Mouse (Mus musculus) E14TG2a.4 (cell line): ENCODE measurements around the gene Psapl1.

ENCODE experiments used
- H3K27me3 ChIP-seq: 2 replicates; pipeline ENCODE4 v1.6.1; 2014; ENCODE audit warnings: low read length, control low read depth; ENCODE audit not compliant: insufficient read depth
- H3K36me3 ChIP-seq: 2 replicates; pipeline ENCODE4 v1.6.1; 2014; ENCODE audit warnings: low read length, control low read depth; ENCODE audit not compliant: insufficient read depth
- H3K4me1 ChIP-seq: replicated peaks from 2 replicates; pipeline ENCODE4 v1.6.1; 2014; ENCODE audit warnings: low read depth, low read length, control low read depth
- H3K4me3 ChIP-seq: replicated peaks from 2 replicates; pipeline ENCODE4 v1.5.1; 2014; ENCODE audit warnings: mild to moderate bottlenecking, low read length
- H3K9me3 ChIP-seq: 2 replicates; pipeline ENCODE4 v1.6.1; 2014; ENCODE audit warnings: low read length, control low read depth
- CTCF ChIP-seq: conservative IDR thresholded peaks from 2 replicates; pipeline ENCODE4 v1.5.1; 2014; ENCODE audit warnings: low read length
- NANOG ChIP-seq: IDR thresholded peaks from 2 replicates; pipeline ENCODE4 v1.6.1; 2014; ENCODE audit warnings: borderline replicate concordance, low read length, mixed read lengths
- POU5F1 ChIP-seq: IDR thresholded peaks from 2 replicates; pipeline ENCODE4 v1.6.1; 2014; ENCODE audit warnings: low read length, borderline replicate concordance

The Psapl1 gene

DNA sequence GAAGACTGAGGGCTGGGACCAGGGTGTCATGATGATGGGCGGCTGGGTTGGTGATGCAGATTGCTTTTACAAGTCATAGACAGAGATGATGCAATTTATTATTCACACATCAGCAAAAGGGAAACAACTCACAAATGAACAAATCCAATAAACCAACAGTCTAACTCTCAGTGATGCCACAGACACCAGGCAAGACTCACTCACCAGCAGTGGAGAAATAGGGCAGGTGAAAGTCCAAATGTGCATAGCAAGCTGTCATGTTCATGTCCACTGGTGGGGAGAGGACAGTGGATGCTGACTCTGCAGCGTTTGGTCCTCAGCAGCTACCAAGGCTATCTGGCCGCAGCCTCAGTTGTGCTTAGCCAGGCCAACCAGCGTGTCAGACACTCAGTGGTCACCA lies 26.9 kb upstream of the Psapl1 start:
- Histone ChIP-seq H3K27me3 (no peaks in the 10 kb centered on the region), H3K9me3 (no peaks in the 10 kb centered on the region), H3K4me1 (no peaks in the 10 kb centered on the region), H3K4me3 (no peak overlapping the region), H3K36me3 (no peaks in the 10 kb centered on the region)
- no peak for TF ChIP-seq CTCF

GRCm38 (mm10) chr5:36178215-36178614 lies 25.6 kb upstream of the Psapl1 start:
- Histone ChIP-seq H3K27me3 (no peaks in the 10 kb centered on the region), H3K4me1 (no peaks in the 10 kb centered on the region), H3K9me3 (no peaks in the 10 kb centered on the region), H3K4me3 (no peak overlapping the region), H3K36me3 (no peaks in the 10 kb centered on the region)
- no peak for TF ChIP-seq CTCF

GRCm38 (mm10) chr5:36178785-36179184 lies 25.0 kb upstream of the Psapl1 start:
- Histone ChIP-seq H3K36me3 (no peaks in the 10 kb centered on the region), H3K4me1 (no peaks in the 10 kb centered on the region), H3K9me3 (no peaks in the 10 kb centered on the region), H3K27me3 (no peaks in the 10 kb centered on the region), H3K4me3 (no peak overlapping the region)
- TF ChIP-seq NANOG = no peak
- TF ChIP-seq POU5F1 = no peak
- no peak for TF ChIP-seq CTCF

- H3K4me3 ChIP-seq = no peak overlapping the region
- H3K4me1 ChIP-seq = no peaks in the 10 kb centered on the region
- TF ChIP-seq CTCF = no peak
- no peak for TF ChIP-seq NANOG
- TF ChIP-seq POU5F1 = no peak
- H3K36me3 ChIP-seq = no peaks in the 10 kb centered on the region
- no peaks in the 10 kb centered on the region for H3K9me3 ChIP-seq
- H3K27me3 ChIP-seq = no peaks in the 10 kb centered on the region
These were observed 24.1 kb upstream of the Psapl1 start for GRCm38 (mm10) chr5:36179708-36180107.

GRCm38 (mm10) chr5:36182326-36182725 lies 21.5 kb upstream of the Psapl1 start:
- Histone ChIP-seq H3K27me3 (no peaks in the 10 kb centered on the region), H3K4me3 (no peak overlapping the region), H3K4me1 (no peaks in the 10 kb centered on the region), H3K9me3 (no peaks in the 10 kb centered on the region), H3K36me3 (no peaks in the 10 kb centered on the region)
- TF ChIP-seq NANOG (no peak), CTCF (no peak), POU5F1 (no peak)

DNA sequence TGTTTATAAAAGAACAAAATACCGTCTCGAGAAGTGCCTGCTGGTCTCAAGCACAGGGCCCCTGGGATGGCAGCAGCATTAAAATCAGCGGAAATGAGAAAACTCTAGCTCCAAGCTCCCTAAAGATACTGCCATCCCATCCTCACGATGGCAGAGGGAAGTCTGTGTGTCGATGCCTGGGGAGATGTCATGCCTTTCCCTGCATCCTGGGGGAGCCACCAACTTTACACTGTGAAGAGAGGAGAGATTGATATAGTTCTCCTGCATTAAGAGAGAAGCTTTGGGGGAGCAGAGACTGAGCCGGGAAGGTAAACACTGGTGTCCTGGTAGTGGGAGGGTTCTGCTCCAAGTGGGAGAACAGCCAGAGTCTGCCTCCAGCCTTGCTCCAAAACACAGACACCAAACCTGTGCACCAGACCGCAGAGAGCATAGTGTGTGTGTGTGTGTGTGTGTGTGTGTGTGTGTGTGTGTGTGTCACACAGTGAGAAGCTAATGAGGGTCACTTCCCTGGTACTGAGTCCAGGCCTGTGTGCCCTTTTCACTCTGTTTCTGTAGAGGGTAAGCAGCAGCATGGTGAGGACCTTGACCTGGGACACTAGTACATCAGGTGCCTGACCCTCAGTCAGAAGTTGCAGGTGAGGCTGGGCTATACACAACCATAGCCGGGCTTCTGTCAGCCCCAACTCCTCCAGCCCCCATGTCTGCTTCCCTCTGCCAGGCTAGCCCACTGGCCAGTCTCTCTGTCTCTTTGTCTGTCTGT lies 17.3 kb upstream of the Psapl1 start:
- no peaks in the 10 kb centered on the region for H3K27me3 ChIP-seq
- no peaks in the 10 kb centered on the region for H3K36me3 ChIP-seq
- H3K4me3 ChIP-seq = no peak overlapping the region
- H3K9me3 ChIP-seq = no peaks in the 10 kb centered on the region
- H3K4me1 ChIP-seq = no peaks in the 10 kb centered on the region
- no peak for TF ChIP-seq CTCF
- no peak for TF ChIP-seq NANOG
- no peak for TF ChIP-seq POU5F1

- H3K27me3 ChIP-seq = no peaks in the 10 kb centered on the region
- no peaks in the 10 kb centered on the region for H3K4me1 ChIP-seq
These were observed 15.5 kb upstream of the Psapl1 start for GRCm38 (mm10) chr5:36188310-36188709.

GRCm38 (mm10) chr5:36191285-36191684 lies 12.5 kb upstream of the Psapl1 start:
- H3K27me3 ChIP-seq = no peaks in the 10 kb centered on the region
- no peaks in the 10 kb centered on the region for H3K9me3 ChIP-seq
- TF ChIP-seq CTCF (no peak), NANOG (no peak), POU5F1 (no peak)
- no peaks in the 10 kb centered on the region for H3K4me1 ChIP-seq
- no peaks in the 10 kb centered on the region for H3K36me3 ChIP-seq
- no peak overlapping the region for H3K4me3 ChIP-seq

More at GRCm38 (mm10) chr5:36188310-36188709, 15.5 kb upstream of the Psapl1 start:
- H3K36me3 ChIP-seq = no peaks in the 10 kb centered on the region
- H3K9me3 ChIP-seq = no peaks in the 10 kb centered on the region
- H3K4me3 ChIP-seq = no peak overlapping the region
- no peak for TF ChIP-seq CTCF

DNA sequence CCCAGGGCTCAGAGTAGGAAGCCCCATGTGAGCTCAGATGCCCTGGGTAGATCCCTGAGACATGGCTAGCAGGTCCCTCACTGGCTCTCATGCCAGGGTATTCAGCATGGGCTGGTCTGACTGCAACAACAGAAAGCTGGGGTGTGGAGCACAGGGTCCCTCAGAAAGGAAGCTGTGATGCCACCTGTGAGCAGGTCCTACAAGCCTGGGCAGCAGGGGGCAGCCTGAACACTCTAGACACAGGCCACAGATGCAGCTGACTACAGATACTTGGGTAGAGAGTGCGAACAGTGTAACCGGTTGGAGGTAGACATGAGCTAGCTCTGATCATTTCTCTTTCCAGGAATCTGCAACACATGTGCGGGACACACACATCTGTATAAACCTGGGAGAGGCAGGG lies 11.9 kb upstream of the Psapl1 start:
- no peaks in the 10 kb centered on the region for H3K9me3 ChIP-seq
- H3K4me3 ChIP-seq = no peak overlapping the region
- H3K27me3 ChIP-seq = no peaks in the 10 kb centered on the region
- TF ChIP-seq NANOG (no peak), CTCF (no peak), POU5F1 (no peak)
- no peaks in the 10 kb centered on the region for H3K4me1 ChIP-seq
- H3K36me3 ChIP-seq = no peaks in the 10 kb centered on the region
